Mouse (Mus musculus): Measurements from ENCODE around the gene Pdx1.

The Pdx1 gene

GRCm38 (mm10) chr5:147308451-147308850 lies 38.7 kb downstream of the Pdx1 start:
- DNase-seq (ENCODE audit: low read depth, low spot score), result no peak

- DNase-seq (ENCODE audit: low read depth, low spot score), result no peak
Observed at GRCm38 (mm10) chr5:147309786-147310185, 40.0 kb downstream of the Pdx1 start.

DNA sequence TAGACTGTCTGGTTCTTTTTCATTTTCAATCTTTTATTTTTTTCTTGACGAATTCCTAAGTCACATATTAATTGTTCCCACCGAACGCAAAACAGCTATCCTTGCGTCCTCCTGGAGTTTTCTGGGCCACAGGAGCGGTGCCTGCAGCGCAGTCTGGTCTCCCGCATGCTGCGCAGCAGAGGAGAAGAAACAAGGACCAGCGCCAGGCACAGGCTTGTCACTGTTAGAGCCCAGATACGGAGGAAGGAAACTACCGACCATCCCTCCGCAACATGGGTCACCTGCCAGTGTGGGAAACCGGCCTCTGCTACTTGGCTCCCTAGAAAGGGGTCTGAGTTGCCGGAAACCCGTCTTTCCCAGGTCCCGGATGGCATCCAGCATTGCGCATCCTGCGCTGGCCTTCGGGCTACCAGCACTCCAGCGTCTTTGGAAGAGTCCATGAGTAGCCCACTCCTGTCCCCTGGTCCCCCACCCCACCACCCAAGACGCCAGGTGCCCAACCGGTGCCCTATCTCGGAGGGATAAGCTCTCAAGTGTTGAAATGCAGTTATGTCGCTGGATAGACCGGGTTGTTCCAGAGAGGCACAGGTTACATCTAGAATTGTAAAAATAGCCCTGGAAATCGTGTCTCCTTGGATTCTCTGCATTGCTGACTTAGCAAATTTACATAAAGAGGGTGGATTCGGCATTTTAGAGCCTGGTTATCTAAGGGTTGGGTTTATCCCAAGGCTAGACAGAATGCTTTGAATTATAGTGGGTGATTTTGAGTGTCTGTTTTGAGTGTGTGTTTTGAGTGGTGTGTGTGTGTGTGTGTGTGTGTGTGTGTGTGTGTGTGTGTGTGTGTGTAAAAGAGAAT lies 43.3 kb downstream of the Pdx1 start:
- no peak for DNase-seq (ENCODE audit: low read depth, low spot score)

GRCm38 (mm10) chr5:147314646-147315431 lies 45.1 kb downstream of the Pdx1 start:
- no peak for DNase-seq (ENCODE audit: low read depth, low spot score)

DNA sequence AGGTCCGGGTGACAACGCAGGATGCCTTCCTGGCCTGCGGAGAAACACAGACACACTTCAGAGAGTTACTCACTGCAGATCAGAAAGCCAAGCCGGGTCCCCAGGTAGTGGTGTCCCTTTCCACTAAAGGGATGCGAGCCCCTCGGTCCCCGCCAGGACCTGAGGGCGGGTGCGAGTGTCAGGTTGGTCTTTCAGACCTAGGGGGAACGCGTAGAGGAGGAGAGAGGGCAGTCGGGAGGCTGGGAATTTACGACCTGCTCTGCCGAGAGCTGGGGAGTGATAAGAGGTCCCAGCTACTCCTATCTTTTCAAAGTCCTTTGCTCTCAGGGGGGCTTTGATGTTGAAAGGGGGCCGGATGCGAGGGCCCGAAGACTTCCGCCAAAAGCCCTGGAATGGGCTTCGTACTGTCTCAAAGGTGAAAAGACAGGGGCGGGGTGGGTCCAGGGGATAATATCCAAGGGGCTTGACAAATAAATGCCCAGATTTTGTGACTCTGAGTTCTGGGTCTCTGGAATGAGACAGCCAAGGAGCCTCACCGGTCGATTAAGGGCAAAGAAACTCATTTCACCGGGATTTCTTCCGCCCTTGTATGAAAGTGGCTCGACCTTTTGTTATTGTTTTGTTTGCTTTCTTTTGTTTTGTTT lies 45.8 kb downstream of the Pdx1 start:
- DNase-seq (ENCODE audit: low read depth, low spot score), result no peak

- DNase-seq (ENCODE audit: low read depth, low spot score), result no peak
Observed at GRCm38 (mm10) chr5:147317321-147317720, 47.6 kb downstream of the Pdx1 start.

DNA sequence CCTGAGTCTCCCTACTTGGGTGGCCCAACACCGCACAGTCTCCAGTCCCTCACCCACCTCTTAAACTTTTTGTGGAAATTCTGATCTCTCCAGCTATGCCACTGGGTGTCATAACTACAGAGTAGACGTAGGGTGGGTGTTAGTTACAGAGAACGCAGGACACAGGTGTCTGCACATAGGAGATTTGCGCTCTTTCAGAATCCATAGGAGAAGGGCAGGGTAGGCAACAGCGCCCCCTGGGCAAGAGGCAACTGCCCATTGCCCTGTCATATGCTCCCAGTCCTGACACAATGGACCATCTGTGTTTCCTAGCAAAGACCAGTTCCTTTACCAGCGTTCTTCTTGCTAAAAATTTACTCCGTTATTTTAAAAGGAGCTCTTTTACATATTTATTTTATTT lies 48.2 kb downstream of the Pdx1 start:
- DNase-seq (ENCODE audit: low read depth, low spot score), result no peak

DNA sequence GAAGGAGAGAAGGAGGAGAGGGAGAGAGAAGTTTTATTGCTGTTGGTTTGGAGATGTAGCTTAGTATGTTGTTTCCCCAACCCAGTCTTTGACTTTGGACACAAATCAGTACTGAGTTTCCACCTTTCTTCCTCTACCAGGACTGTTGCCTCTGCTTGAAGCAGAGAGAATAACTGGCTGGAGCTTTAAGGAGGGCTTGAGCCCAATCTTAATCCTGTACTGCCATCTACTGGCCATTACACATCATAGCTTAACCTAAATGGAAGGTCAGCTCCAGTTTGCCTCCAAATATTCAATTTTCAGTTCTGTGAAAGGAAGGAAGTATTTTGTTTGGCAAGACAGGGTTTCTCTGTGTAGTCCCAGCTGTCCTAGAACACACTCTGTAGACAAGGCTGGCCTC lies 49.9 kb downstream of the Pdx1 start:
- peak; percentile 72 for DNase-seq (ENCODE audit: low read depth, low spot score)

DNA sequence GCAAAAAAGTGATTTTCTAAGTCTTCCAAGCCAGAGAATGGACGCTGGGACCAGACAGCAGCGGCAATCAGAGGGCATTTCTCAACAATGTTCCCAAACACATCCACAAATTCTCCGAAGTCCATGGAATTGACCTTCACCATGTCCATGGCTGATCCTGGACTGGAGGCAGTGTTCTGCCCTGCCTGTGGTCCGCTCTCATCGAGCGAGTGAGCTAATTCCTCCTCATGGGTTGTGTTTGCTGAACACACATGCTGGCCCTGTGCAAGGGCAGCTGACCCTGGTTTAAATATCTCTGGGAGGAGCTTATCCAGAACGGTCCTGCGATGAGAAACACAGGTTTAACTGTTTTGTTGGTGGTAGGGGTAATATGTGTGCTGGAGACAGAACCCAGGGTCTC lies 52.4 kb downstream of the Pdx1 start, which contains the start of gene Urad:
TSS of gene Urad (minus strand) at position 258 of the 400 bp plus-strand sequence.
- no peak for DNase-seq (ENCODE audit: low read depth, low spot score)

GRCm38 (mm10) chr5:147323237-147323917 lies 53.6 kb downstream of the Pdx1 start:
- DNase-seq (ENCODE audit: low read depth, low spot score), result peak; percentile 79

Measured in CD4-positive helper T cell, adult 2 months (primary cell).